Mouse (Mus musculus): ENCODE results near the gene Cpn1.

DNA sequence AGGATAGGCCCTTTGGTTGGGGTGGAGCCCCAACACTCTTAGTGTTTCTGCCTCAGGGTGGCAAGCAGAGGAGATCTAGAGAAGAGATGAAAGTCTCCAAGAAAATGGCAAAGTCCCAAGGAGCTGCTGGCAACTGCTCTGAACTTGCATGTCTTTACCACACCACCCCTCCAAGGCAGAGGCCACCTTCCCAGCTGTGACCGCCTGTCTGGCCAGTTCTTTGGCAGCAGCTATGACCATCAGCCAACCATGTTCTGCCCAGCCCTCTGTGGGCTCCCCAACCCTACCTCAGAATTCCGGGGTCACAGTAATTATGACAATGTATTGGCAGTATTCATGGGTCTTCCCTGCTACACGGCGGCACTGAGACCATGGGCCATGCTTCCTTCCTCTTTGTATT, 31.5 kb downstream of the Cpn1 start:
- TF ChIP-seq CTCF (IDR thresholded peaks at IDR 0.05) (no peak), EP300 (IDR thresholded peaks at IDR 0.05) (no peak)

Measured in lung, postnatal 0 days (tissue).